Mouse (Mus musculus): Measurements from ENCODE around the gene Cachd1. TPM values are rescaled to one million over a fixed set of nuclear protein-coding genes. Genes with fewer than 3 reads are reported as not detected.

Gene Cachd1
- polyA plus RNA-seq, 1 experiment from 2014 or later: 52.5 TPM

DNA sequence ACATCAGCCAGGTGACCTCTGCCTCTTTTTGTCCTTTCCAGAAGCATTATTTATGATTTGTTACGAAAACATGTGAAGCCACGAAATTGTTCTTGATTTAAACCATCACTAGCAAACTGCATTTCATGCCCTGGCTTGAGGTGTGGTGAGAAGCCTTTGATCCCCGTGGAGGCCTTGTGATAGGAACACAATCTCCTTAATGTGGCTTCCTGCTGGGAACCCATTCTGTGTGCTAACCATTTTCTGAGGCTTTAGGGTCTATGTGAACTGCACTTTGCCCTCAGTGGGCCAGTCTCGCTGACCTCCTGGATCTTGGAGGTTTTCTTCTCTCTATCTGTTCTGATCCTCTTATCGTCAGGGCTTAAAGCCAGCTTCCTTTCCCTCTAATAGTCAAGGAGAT, 66.2 kb downstream of the Cachd1 start:
- no peak overlapping the region for H3K9ac ChIP-seq
- ATAC-seq (ENCODE audit: insufficient number of reproducible peaks, insufficient read depth, low FRiP score, low TSS enrichment, low read depth): no peak
- 36% methylated on average over 5 of the region's 5 CpGs for WGBS
- H3K9me3 ChIP-seq: no peaks in the 10 kb centered on the region
- no peaks in the 10 kb centered on the region for H3K27me3 ChIP-seq
- peaks cover 58% of the 10 kb centered on the region for H3K4me1 ChIP-seq
- no peak overlapping the region for H3K4me3 ChIP-seq
- H3K27ac ChIP-seq: no peak overlapping the region
- H3K4me2 ChIP-seq: no peak overlapping the region
- H3K36me3 ChIP-seq: no peaks in the 10 kb centered on the region

DNA sequence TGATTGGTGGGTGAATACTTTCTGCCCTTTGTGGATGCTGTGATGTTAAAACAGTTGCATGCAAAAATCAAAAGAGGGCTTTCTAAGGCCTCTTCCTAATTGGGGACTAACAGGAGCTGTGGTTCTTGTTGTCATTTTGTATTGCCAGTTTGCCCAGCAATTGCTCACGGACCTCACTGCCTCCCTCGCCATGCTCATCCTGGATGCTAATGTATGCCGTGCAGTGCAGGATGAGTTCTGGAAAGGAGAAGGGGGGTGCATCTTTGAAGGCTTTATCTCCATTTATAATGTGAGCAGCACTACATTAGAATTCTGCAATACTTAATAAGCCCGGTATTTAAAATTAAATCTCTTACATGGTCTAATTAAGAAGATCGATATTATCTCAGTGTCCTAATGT, 66.6 kb downstream of the Cachd1 start:
- Histone ChIP-seq H3K27me3 (no peaks in the 10 kb centered on the region), H3K4me1 (peaks cover 63% of the 10 kb centered on the region), H3K36me3 (no peaks in the 10 kb centered on the region), H3K9ac (no peak overlapping the region), H3K9me3 (no peaks in the 10 kb centered on the region), H3K4me3 (no peak overlapping the region), H3K27ac (no peak overlapping the region), H3K4me2 (no peak overlapping the region)
- no peak for ATAC-seq (ENCODE audit: insufficient number of reproducible peaks, insufficient read depth, low FRiP score, low TSS enrichment, low read depth)
- 61% methylated on average over 5 of the region's 5 CpGs for WGBS

DNA sequence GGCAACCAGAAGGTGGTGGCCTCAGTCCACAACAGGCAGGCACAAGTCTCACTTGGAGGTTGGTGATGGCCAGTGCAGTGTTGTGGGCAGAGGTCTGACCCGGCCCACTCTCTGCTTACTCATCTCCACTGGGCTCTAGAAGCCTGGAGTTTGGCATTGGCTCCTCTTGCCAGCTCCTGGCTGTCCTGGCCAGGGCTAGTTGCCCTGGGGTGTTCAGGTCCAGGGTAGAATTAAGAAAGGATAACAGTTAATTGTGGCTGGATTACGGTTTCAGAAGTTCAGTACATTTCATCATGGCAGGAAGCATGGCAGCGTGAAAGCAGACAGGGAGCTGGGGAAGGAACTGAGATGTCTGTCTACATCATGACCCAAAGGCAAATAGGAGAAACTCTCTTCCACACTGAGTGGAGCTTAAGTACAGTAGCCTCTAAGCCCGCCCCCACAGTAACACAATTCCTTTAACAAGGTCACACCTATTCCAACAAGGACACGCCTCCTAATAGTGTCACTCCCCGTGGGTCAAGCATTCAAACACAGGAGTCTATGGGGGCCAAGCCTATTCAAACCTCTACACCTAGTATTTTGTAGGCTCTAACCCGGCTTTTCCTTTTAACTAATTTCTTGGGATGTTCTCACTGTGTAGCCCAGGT, 74.5 kb downstream of the Cachd1 start:
- 75% methylated on average over 7 of the region's 7 CpGs for WGBS
- Histone ChIP-seq H3K4me3 (no peak overlapping the region), H3K9me3 (no peaks in the 10 kb centered on the region), H3K27me3 (no peaks in the 10 kb centered on the region), H3K4me1 (peaks cover 72% of the 10 kb centered on the region), H3K4me2 (no peak overlapping the region), H3K27ac (no peak overlapping the region; the same call in 1 of the 2 replicates), H3K36me3 (no peaks in the 10 kb centered on the region), H3K9ac (no peak overlapping the region)
- ATAC-seq (ENCODE audit: insufficient number of reproducible peaks, insufficient read depth, low FRiP score, low TSS enrichment, low read depth): no peak

DNA sequence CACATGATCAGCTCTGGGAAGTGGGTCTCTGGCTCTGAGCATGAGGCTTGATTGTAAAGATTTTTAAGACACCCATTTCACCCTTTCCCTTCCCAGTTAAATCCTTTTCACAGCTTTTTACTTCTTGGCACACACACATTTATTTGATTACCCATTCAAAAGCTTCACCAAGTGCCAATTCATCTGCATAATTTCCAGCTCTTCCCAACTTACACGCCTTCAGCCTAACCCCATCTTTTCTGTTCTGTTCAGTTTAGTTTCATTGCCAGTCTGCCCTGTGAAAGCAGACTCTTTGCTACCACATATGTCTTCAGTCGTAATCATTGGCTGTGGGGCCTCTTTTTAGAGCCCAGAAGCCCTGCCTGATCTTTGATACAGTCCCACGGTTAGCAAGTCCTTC, 76.0 kb downstream of the Cachd1 start:
- WGBS: 35% methylated on average over 3 of the region's 3 CpGs
- ATAC-seq (ENCODE audit: insufficient number of reproducible peaks, insufficient read depth, low FRiP score, low TSS enrichment, low read depth): no peak
- no peak overlapping the region for H3K4me2 ChIP-seq
- no peaks in the 10 kb centered on the region for H3K36me3 ChIP-seq
- peaks cover 76% of the 10 kb centered on the region for H3K4me1 ChIP-seq
- no peak overlapping the region for H3K4me3 ChIP-seq
- peak overlapping the region; percentile 66 for H3K27ac ChIP-seq
- no peaks in the 10 kb centered on the region for H3K9me3 ChIP-seq
- H3K9ac ChIP-seq: 0 out of 2 replicates have a peak overlapping the region, but pooled peaks have one; percentile 27
- no peaks in the 10 kb centered on the region for H3K27me3 ChIP-seq

DNA sequence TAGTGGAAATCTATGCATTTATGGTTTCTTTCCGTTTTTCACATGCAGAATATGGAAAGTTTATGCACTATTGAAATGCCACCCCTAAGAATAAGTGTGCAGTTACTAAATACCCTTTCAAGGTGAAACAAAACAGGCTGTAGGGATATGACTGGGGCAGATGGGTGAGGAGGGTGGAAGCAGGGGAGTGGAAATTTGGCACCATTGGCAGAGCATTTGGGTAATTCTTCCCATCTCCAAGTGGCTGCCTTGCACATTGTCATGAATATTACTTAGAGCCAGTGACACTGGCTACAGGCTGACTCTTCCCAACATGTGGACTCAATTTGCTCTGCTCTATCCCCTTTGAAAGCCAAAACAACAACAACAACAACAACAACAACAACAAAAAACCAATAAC, 77.0 kb downstream of the Cachd1 start:
- Histone ChIP-seq H3K4me2 (no peak overlapping the region), H3K4me3 (no peak overlapping the region), H3K9me3 (no peaks in the 10 kb centered on the region), H3K27ac (peak overlapping the region; percentile 13; the same call in 1 of the 2 replicates), H3K4me1 (peaks cover 74% of the 10 kb centered on the region), H3K9ac (no peak overlapping the region), H3K27me3 (no peaks in the 10 kb centered on the region), H3K36me3 (no peaks in the 10 kb centered on the region)
- no peak for ATAC-seq (ENCODE audit: insufficient number of reproducible peaks, insufficient read depth, low FRiP score, low TSS enrichment, low read depth)
- WGBS: 77% methylated on average over 1 of the region's 1 CpGs

DNA sequence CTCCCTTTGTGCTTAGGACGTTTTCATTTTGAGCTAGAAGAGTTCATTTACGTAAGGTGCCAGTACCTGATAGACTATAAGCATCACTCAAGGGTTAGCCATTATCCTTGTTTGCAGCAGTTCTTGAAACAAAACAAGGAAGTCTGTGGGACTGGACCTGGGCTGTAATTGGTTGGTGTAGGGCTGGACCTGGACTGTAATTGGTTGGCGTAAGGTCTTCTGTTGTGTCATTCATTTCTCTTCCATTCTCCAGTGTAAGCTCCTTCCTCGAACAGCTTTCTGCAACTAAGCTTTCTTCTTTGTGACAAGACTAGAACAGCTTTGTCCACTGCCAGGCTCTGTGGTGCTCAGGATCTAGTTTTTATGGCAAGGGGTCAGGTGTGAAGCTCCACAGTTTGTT, 78.9 kb downstream of the Cachd1 start:
- H3K9ac ChIP-seq: no peak overlapping the region
- WGBS: 83% methylated on average over 4 of the region's 4 CpGs
- no peak for ATAC-seq (ENCODE audit: insufficient number of reproducible peaks, insufficient read depth, low FRiP score, low TSS enrichment, low read depth)
- H3K4me2 ChIP-seq: no peak overlapping the region
- no peaks in the 10 kb centered on the region for H3K27me3 ChIP-seq
- no peaks in the 10 kb centered on the region for H3K9me3 ChIP-seq
- peaks cover 76% of the 10 kb centered on the region for H3K4me1 ChIP-seq
- no peak overlapping the region; the same call in 1 of the 2 replicates for H3K27ac ChIP-seq
- H3K36me3 ChIP-seq: no peaks in the 10 kb centered on the region
- H3K4me3 ChIP-seq: no peak overlapping the region

DNA sequence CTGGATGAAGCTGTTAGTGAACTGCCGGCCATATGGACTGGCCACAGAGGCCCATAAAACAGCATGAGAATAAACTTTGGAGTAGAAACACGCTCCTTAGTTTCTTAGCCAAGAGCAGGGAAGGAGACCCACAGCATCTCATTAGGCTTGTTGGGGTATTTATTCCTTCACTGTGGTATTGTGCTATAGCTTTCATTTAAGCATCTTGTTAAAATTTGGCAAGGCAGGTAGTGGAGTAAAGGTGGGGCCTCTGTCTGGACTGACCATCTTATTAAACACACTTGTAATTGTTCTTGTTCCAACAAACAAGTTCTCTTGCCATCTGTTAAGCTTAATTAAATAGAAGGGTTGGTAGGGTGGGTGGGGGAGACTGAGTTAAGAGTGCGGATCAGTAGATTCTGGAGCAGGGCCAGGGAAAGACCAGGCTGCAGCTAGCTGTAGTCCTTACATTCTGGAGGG, 81.0 kb downstream of the Cachd1 start:
- no peak for ATAC-seq (ENCODE audit: insufficient number of reproducible peaks, insufficient read depth, low FRiP score, low TSS enrichment, low read depth)
- H3K4me2 ChIP-seq: no peak overlapping the region
- WGBS: 71% methylated on average over 3 of the region's 3 CpGs
- H3K9me3 ChIP-seq: no peaks in the 10 kb centered on the region
- H3K9ac ChIP-seq: no peak overlapping the region
- peaks cover 69% of the 10 kb centered on the region for H3K4me1 ChIP-seq
- H3K36me3 ChIP-seq: no peaks in the 10 kb centered on the region
- no peak overlapping the region for H3K27ac ChIP-seq
- H3K4me3 ChIP-seq: no peak overlapping the region
- no peaks in the 10 kb centered on the region for H3K27me3 ChIP-seq

DNA sequence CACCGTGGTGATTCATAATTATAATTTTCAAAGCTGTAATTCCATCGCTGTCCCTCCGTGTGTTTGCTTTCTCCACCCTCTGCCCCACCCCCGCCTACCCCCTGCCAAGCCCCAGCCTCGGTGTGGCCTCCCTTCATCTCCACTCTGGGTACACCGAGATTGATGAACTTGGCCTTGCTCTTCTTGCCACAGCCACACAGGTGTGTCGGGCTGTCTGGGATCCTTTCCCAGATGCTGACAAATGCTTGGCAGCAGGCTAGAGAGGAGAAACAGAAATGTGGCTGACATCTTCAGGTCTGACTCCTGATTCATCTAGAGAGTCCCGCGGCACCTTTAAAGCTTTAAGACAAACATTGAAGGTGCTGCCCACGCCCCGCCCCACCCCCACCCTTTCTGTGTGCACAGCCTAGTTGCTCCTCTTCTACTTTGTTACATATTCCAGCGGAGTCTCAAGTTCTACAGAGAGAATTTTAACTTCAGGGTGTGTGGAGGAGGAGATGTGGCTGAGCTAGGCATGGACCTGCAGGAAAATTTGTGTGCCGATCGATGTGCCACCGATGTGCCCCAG, 87.5 kb downstream of the Cachd1 start:
- Histone ChIP-seq H3K9ac (no peak overlapping the region), H3K4me1 (peaks cover 60% of the 10 kb centered on the region), H3K9me3 (no peaks in the 10 kb centered on the region), H3K36me3 (peaks cover 7% of the 10 kb centered on the region; the same call in 1 of the 2 replicates), H3K27me3 (no peaks in the 10 kb centered on the region), H3K4me3 (peak overlapping the region; percentile 6; the same call in 1 of the 2 replicates), H3K27ac (peak overlapping the region; percentile 75), H3K4me2 (peak overlapping the region; percentile 47)
- WGBS: 21% methylated on average over 15 of the region's 15 CpGs
- ATAC-seq (ENCODE audit: insufficient number of reproducible peaks, insufficient read depth, low FRiP score, low TSS enrichment, low read depth): no peak

DNA sequence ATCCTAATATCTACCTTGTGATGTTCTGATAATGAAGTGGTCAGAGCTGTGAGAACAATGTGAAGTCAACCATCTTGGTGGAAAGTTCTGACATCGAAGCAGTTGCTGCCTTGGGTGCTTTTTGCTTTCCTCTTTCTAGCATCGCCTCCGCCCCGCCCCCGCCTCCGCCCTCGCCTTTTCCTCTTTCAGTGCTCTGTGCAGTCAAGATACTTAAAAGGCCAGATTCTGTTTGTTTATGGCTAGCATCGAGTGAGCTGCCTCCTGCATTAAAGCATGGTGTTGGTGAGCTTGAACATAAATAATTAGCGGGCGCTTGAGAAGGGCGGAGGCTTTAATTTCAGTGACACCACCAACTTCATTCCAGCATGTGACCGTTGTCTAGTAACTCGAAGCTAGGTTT, 88.9 kb downstream of the Cachd1 start:
- H3K27ac ChIP-seq: peak overlapping the region; percentile 74
- peak overlapping the region; percentile 34 for H3K4me2 ChIP-seq
- no peaks in the 10 kb centered on the region for H3K9me3 ChIP-seq
- H3K4me1 ChIP-seq: peaks cover 58% of the 10 kb centered on the region
- no peak overlapping the region for H3K4me3 ChIP-seq
- WGBS: 35% methylated on average over 13 of the region's 13 CpGs
- no peak overlapping the region for H3K9ac ChIP-seq
- no peaks in the 10 kb centered on the region for H3K27me3 ChIP-seq
- no peak for ATAC-seq (ENCODE audit: insufficient number of reproducible peaks, insufficient read depth, low FRiP score, low TSS enrichment, low read depth)
- H3K36me3 ChIP-seq: peaks cover 7% of the 10 kb centered on the region; the same call in 1 of the 2 replicates

DNA sequence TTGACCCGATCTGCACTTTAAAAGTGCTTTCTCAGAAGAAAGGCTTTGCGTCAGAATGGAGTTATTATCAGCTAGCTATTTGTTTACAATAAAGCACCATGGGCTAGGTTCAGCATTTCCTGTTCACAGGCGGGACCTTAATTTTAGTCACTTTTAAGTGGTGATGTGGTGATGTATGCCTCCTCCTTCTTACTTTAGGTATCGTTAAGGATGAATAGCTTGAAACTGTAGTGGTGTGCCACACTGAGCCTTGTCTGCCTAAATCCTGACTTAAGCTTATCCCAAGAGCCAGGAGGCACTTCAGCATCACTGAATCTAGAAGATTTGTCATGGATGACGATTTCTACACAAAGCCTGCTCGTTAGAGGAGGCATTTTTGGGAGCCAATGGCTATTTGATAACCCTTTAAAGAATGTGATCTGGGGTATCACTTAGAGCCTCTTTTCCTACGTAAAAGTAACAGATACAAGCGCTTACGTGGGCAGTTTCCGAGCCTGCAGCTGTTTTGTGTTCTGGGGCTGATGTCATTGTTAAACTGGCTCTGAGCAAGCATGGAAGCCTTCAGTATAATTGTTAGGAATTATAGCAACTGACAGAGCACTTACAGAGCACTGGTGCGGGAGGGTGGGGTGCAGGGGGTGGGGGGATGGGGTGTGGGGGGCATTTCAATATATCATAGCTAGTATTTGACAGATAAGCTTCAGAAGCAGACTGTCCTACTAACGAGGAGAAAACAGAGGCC, 89.7 kb downstream of the Cachd1 start:
- ATAC-seq (ENCODE audit: insufficient number of reproducible peaks, insufficient read depth, low FRiP score, low TSS enrichment, low read depth): no peak
- H3K27ac ChIP-seq: peak overlapping the region; percentile 74
- H3K4me3 ChIP-seq: no peak overlapping the region
- H3K9ac ChIP-seq: no peak overlapping the region
- H3K4me2 ChIP-seq: peak overlapping the region; percentile 14; the same call in 1 of the 2 replicates
- WGBS: 27% methylated on average over 12 of the region's 12 CpGs
- H3K9me3 ChIP-seq: no peaks in the 10 kb centered on the region
- H3K27me3 ChIP-seq: no peaks in the 10 kb centered on the region
- H3K4me1 ChIP-seq: peaks cover 55% of the 10 kb centered on the region
- H3K36me3 ChIP-seq: peaks cover 7% of the 10 kb centered on the region; the same call in 1 of the 2 replicates

DNA sequence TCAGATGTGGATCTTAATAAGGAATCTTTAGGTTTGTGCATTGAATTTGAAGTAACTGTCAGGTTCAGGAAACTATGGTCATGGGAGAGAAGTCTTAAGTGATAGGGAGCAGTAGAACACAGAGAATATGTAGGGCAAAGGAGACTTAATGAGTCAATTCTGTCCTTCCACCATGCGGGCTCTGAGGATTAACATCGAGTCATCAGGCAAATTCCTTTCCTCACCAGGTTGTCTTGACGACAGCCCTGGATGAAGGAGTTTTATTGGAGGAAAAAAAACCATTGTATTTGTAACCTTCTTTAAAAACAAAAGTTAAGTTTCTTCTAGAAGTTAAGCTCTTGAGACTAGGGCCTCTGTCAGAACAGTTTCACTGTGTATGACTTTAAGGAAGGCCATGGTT, 100.9 kb downstream of the Cachd1 start:
- 72% methylated on average over 3 of the region's 3 CpGs for WGBS
- H3K9ac ChIP-seq: no peak overlapping the region
- no peaks in the 10 kb centered on the region for H3K27me3 ChIP-seq
- H3K4me3 ChIP-seq: no peak overlapping the region
- H3K4me1 ChIP-seq: peaks cover 14% of the 10 kb centered on the region
- no peaks in the 10 kb centered on the region for H3K36me3 ChIP-seq
- H3K27ac ChIP-seq: no peak overlapping the region
- H3K4me2 ChIP-seq: no peak overlapping the region
- ATAC-seq (ENCODE audit: insufficient number of reproducible peaks, insufficient read depth, low FRiP score, low TSS enrichment, low read depth): no peak
- H3K9me3 ChIP-seq: no peaks in the 10 kb centered on the region

Measured in embryonic facial prominence, embryonic 13.5 days (tissue).